Mouse (Mus musculus): Measurements from ENCODE around the gene Kcnab3.

DNA sequence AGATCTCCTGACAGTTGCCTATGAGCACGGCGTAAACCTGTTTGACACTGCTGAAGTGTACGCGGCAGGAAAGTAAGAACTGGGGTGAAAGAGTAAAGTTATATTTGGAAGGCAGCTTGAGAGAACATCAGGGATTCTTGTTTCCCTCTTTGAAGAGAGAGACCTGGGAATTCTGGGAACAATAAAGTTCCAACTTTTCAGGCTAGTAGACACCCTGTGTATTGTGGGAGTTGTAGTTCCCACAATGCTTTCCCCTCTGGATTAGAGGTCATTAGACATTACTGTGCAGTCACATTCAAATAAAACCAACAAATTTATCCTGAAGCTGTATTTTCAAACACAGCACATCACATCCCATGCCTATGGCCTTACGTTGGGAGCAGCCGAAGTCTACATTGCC is 2.5 kb downstream of the Kcnab3 start:
- TF ChIP-seq CTCF (IDR thresholded peaks at IDR 0.05; ENCODE audit: extremely low read depth, insufficient read depth, insufficient read length, insufficient replicate concordance), result no peak
- no peak for TF ChIP-seq POLR2A (IDR thresholded peaks at IDR 0.05; ENCODE audit: low read depth, low read length)

Measured in spleen, adult 2 months (tissue).